Mouse (Mus musculus) adipocyte (in vitro differentiated cells): ENCODE measurements around the gene Chd9.

Experiments
- DNase-seq: peaks from one replicate; pipeline ENCODE4 v3.0.0-alpha.2; 2016; ENCODE audit warnings: low spot score

Gene Chd9

DNA sequence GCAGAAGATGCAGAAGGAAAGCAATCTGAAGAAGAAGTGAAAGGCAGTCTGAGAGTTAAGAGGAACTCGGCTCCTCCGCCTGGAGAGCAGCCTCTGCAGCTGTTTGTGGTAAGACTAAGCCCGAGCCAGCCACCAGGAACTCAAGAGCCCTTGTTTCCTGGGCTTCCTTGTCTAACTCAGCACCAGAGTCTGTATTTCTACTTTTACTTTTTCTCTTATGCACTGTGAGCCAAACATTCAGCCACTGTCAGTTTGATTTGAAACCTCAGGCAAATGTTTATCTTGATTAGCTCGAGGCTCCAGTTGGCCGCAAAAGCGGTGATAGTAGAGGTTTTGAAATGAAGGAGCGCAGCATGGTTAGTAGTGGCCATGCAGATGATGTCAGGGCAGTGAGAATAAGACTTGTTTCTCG is 148.8 kb downstream of the Chd9 start:
- DNase-seq = no peak

DNA sequence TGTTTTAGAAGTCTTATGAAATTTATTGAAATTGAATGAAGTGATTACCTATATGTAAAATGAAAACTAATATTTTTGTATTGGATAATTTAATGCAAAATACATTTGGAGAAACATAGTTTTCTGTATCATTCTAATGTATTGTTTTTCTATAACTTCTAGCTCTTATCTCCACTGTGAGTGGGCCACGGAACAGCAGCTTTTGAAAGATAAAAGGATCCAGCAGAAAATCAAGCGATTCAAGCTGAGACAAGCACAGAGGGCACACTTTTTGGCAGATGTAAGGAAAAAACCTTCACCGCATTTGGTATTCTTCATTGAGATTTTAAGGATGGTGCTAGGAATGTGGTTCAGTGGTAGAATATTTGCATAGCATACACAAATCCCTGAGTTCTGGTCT is 150.6 kb downstream of the Chd9 start:
- DNase-seq = no peak

DNA sequence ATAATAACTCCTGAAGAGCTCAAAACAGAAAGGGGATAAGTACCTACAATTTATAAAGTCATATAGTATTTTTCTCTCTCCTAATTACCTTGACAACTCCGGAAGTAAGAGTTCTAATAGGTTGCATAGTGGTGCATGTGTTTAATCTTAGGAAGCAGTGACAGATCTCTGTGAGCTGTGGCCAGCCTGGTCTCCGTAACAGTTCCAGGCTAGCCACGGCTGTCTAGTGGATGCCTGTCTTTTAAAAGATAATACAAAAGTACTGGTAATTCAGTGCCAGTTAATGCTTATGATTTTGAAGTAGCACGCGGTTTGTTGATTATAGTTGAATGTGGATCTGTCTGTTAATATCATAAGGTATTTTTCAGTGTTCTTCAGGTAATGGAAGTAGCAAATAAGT is 151.1 kb downstream of the Chd9 start:
- DNase-seq = no peak

DNA sequence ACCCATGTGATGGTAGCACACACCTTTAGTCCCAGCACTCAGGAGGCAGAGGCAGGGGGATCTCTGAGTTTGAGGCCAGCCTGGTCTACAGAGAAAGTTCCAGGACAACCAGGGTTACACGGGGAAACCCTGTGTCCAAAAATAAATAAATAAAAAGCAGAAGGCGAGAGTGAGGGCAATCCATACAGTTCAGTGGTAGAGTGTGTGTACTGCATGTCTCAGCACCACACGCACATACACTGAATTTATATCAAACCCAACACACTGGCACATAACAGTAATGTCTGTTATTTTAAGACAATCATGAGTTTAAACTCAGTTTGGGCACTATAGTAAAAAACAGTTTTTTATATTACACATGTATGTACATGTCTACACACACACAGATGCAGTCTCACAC is 153.9 kb downstream of the Chd9 start:
- no peak for DNase-seq

DNA sequence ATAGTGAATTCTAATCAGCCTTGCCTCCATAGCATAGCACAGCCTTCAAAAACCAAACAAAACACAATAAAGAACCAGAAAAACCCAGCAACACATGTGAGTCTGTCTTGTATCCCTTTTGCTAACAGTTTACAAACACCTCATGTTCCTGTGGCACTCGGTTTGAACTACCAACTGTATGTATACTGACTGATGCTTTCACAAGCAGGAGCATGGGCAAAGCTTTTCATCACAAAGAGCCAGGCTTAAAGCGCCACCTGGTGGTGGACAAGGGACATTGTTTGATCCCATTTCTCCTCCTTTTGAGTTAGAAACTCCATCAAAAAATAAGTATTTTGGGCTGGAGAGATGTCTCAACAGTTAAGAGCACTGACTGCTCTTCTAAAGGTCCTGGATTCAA is 191.6 kb downstream of the Chd9 start:
- peak; percentile 91 for DNase-seq

DNA sequence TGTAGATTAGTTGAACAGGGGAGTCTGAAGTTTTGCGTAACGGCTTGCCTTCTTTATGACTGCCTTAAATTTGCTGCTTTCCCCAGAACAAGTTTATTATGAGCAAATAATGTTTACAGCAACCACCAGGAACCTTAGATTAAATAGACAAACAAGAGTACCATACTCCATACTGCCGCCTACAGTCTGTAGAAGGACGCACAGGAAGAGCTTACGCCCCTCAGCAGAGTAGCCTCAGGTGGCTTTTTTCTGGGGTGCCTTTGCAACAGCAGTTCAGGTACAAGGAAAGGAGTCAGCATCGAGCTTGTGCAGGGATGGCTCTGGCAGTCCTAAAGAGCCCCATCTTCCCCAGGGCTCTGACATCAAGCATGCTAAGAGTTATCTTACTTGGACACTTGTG is 206.3 kb downstream of the Chd9 start:
- no peak for DNase-seq

DNA sequence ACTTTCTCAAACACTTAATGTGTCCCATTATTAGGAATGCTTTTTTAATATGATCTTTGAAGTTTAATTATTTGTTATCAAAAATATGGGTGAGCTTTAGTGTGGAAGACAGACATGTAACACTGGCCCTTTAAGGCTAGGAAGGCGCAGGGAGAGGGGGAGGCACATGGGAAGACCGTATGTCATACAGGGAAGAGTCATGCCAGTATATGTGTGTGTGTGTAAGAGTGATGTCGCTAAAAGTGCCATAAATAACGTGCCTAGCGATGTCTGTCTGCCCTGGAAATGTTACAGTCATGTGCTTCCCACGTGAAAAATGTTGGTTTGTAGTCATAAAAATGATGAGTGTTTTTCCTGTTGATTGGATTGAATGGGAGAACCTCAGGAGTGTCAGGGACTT is 208.8 kb downstream of the Chd9 start:
- DNase-seq = no peak

DNA sequence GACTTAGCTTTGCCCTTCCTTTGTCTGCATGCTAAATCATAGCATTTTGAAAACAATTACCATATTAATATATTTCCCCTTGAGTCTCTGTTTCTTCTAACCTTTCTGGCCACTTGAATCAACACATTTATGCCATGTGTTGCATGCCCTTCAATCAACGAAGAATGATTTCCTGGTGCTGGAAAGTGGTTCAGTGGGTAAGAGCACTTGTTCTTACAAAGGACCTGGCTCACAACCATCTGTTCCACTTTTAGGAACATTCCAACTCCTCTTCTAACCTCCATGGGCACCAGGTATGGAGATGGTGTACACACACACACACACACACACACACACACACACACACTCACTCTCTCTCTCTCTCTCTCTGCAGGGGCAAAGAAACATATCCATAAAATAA is 210.5 kb downstream of the Chd9 start:
- no peak for DNase-seq

DNA sequence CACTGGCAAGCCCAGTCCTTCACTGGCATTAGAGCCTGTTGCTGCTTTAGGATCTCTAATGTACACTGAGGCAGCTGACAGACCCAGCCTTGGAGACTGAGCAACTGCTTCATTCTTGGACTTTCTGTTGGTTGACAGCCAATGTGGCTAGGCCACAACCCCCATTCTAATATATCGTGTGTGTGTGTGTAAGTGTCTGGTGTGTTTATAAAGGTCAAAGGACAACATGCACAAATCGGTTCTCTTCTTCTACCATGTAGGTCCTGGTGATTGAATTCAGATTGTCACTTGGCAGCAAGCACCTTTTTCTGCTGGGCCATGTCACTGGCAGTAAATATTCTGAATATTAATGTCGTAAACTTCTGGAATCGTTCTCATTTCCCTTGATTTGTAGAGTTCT is 218.2 kb downstream of the Chd9 start:
- no peak for DNase-seq

DNA sequence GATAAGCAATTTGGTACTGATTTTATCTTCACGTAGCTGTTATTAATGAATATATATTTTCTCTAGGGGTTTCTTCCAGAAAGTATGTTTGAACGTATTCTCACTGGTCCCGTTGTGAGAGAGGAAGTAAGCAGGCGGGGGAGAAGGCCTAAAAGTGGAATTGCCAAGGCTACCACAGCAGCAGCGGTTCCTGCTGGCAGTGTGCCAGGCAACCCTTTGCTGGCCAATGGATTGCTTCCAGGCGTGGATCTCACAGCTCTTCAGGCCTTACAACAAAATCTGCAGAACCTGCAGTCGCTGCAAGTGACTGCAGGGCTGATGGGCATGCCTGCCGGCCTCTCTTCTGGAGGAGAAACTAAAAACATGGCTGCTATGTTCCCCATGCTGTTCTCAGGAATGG is 222.9 kb downstream of the Chd9 start:
- DNase-seq = peak; percentile 63

DNA sequence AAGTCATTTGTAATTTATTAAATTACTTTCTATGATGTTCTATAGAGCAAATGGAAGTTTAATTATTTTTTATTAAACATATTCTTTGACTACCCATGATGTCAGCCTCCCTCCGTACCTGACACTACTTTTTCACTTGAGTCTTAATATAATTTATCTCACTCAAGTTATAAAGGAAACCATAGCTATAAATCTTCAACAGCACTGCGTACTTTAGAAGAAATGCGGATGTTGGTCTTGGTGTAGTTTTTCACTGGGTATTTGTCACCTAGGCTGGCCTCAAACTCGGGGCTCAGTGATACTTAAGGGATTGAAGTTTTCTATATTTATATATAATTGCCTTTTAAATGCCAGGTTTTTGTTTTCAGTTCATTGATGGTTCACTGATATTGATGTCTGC is 226.3 kb downstream of the Chd9 start:
- no peak for DNase-seq

DNA sequence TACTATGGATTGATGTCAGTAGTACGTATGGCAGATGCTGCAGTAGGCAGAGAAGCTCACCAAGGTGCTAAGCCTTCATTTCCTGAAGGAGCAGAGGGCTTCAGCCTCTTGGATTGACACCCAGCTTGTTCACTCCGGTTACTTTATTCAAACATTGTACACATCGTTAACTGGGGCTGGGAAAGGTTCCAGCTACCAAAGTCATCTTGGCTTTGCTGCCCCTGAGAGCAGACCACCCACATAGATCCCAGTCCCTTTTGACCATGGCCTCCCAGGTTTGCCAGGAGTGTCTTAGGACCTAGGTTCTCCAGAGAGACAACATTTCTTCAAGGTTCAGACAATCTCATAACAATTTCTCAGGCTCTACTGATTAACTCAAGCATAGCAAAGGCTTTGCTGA is 228.7 kb downstream of the Chd9 start:
- no peak for DNase-seq

DNA sequence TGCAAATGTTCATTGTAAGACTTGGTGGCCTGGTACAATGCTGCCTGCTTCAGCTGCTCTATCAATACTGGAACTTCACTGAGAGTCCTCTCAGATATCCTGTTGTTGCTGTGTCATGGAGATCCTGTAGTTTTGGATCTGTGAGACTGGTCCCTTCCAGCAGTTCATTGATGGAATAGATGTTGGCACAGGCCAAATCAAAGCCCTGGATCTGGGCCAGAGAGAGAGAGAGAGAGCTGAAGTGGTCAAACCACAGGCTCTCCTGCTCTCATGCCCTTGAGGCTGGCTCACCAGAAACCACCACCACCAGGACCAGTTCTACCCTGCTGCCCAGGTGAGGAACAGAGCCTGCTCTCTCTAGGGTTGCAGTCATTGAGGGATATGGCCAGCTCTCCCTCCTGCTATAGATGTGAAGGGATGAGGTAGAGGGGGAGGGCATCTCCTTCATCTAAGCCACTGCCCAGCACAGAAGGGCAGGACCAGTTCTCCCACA is 231.0 kb downstream of the Chd9 start:
- no peak for DNase-seq

DNA sequence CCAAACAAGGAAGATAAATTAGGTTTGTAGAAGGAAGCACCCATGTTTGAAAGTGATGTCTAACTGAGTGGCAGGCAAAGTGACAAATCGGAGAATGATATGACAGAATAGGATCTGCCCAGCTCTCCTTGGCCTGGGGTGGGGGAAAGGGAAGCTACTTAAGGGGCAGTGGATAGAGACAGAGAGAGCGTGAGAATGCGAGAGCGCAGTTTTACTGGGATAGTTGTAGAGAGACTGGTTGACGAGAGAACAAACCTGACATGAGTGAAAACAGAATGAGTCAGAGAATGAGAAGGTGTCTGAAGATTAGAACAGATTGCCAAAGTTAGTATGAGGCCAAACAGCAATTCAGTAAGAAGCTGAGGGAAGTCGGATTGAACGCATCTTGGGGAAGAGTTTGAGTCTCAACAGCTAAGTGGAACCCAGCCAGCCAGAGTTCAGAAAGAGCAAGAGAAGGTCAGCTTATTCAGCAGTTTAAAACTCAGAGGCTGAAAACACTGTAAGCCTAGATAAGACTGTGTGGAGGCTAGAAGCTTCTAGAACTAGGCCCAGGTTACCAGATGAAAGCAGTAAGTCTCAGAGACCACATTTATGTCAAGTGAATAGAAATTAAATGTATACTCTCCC is 231.8 kb downstream of the Chd9 start:
- peak; percentile 22 for DNase-seq

DNA sequence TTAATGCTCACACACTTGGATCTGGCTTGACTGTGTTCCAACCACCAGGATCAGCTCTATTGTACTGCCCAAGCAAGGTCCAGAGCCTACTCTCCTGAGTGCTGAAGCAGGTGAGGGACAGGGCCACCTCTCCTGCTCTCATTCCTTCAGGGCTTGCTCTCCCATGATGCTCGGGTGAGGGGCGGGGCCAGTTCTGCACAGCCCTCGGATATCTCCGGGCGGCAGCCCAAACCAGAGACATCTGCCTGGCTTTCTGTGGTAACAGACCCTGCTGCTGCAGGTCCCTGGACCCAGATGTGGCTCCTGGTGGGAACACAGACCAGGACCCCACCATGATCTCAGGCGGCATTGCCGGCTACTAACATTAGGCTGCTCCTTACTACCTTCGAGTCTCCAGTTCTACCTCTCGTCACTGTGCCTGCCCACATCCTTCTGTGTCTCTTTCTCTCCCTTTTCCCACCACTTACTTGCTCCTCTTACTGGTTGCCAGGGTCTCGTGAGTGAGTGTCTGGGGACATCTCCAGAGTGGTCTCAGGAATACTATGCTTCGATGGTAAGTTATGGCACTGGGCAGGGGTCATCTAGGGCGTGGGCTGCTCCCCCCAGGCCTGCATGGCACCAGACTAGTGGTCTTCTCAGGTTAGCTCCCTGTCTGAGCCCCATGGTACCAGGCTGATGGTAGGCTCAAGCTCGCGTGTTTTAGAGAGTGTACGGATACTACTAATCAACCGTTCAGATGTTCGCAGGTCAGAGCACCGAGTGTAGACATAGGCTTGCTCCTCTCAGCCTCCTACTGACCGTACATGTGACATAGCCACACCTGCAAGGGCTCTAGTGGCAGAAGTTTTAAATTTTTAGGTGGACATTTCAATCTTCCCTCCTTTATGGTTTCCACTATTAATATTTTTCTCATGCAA is 232.7 kb downstream of the Chd9 start:
- no peak for DNase-seq

DNA sequence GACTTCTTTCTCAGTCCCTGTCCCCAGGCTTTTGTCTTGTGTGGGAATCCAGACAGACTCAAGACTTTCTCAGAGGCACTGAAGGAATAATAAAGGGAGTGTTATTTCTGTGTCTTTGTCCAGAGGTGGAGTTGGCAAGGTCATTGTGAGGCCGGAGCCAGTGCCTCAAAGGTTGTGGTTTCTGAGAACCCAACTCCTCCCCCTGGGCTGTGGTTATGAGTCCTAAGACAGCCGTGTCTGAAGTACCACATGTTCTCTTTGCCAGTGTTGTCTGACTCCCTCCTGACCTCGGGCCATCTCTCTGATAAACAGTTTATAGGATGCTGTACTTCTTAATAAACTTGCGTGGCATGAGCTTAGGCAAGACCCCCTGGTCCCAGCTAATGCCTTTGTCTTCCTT is 237.0 kb downstream of the Chd9 start:
- DNase-seq = no peak

DNA sequence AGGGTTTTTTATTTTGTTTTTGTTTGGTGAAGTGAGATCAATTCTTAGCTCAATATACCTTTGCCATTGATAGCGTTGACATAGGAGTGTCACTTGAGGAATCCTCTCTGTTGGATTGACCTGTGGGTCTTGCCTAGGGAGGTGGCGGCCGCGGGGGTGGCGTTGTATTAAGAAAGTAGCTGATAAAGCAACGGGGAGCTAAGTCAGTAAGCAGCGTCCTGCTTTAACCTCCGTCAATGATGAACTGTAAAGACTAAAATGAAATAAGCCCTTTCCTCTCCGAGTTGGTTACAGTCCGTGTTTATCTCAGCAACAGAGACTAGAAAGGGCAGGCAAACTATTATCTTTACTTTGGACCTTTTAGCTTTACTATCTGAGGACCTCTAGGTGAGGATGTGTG is 241.3 kb downstream of the Chd9 start:
- no peak for DNase-seq

DNA sequence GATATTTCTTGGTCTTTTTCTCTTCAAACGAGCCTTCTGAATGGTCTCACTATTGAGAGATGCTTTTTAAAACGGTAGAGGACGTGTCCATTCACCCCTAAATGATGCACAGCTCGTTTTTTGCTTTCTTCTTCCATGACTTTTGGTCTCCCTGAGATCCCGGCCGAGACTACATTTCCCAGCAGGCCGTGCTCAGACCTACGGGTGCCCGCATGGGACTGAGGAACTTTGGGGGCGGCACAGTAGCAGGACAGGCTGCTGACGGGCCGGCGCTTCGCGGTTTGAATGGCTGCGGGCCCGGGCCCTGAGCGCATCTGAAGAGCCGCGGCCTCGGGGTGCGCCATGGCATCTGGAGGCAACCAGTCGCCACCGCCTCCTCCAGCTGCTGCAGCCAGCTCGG is 241.7 kb downstream of the Chd9 start, which contains the start of gene Rbl2:
Rbl2 (plus strand) TSS at position 224 of the 400 bp plus-strand sequence.
- DNase-seq = peak; percentile 94

DNA sequence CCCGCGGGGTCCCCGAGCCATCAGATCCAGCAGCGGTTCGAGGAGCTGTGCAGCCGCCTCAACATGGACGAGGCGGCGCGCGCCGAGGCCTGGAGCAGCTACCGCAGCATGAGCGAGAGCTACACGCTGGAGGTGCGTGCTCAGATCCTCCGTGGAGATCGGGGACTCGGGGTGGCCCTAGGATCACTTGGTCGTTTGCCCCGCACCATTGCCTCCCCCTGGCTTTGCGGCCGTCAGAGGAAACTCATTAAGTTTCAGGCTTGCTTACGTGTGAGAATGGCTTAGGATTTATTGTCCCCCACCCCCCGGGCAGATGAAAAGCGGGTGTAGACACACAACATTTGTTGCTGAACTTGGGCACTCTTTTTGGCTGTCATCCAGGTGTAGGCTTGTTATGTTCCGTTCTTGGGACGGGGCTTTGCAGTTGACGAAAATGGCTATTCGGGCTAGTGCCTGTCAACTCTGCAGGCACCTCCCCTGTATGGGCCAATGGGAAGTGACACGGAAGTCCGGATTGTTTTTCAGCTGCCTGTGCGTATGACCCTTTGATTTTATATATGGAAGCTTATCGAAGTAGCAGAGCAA is 242.2 kb downstream of the Chd9 start:
- DNase-seq = peak; percentile 98

DNA sequence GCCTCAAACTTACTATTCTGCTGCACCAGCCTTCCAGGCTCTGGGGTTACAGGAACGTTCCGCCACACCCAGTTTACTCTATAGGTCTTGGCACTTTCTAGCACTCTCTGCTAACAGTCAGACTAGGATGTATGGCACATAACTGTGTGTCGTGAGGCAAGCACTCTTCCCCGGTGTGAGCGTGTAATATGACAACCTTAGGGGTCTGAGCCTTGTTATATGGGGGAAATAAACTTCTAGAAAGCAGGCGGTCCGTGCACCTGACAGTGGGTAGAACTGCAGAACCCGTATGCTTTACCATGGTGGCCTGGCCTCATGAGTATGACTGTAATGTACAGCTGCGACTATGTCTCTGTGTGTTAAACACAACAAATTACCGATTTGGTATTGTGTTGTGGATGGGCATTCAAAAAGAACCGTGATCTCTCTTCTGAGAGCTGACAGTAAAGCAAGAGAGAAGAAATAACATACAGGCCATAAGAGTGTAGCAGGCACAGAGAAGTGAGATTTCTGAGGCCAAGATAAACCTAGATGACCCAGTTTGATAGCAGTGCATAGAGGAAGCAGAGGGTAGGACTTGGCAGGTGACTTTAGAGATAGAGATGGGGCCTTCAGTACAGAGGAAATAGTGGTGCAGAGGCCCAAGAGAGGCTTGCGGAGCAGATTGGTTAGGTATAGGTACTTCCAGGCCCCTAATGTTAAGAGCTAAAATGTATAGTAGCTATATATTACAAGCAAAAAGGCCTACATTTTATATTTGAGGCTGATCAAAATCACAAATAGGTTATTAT is 249.1 kb downstream of the Chd9 start:
- no peak for DNase-seq

DNA sequence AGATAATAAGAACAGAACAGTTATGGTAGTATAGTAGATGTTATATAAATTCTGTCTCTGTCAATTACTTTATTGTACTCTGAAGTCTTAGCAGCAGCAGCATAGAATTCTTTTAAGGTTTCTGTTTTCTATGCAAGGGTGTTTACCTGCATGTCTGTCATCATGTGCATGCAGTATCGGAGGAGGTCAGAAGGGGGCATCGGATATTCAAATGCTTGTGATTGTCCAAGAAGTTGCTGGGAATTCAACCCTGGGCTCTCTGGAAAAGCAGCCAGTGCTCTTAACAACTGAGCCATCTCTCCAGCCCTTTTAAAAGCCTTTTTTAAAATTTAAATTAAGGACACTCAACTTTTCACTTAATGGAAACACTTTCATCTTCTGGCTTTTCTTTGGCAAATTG is 251.5 kb downstream of the Chd9 start:
- DNase-seq = peak; percentile 15

DNA sequence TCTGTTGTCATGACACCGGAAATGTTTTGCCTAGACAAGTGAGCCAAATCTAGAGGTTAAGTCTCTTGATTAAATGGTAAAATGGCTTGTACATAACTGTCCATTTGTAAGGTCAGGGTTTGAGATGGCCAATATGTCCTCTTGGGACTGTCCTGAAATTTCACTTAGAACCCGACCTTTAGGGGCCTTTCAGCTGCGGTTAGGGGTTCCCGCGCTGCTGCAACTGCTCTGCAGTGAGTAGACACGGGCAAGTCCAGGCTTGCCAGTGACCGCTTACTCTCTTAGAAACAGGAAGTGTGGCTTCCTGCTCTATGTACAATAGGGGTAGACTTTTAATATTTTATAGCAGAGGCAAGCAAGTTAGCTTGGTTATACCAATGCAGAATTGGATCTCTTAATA is 253.8 kb downstream of the Chd9 start:
- DNase-seq = no peak
